Mouse (Mus musculus): ENCODE measurements around the gene Hmgb1. TPM values are rescaled to one million over a fixed set of nuclear protein-coding genes. Genes with fewer than 3 reads are reported as not detected.

Hmgb1 gene
- polyA plus RNA-seq, 1 experiment = 138 TPM

GRCm38 (mm10) chr5:149014600-149015268, 169.6 kb downstream of the Hmgb1 start:
- Histone ChIP-seq H3K4me1 (ENCODE audit: control insufficient read depth, insufficient read depth, low read length) (no peaks in the 10 kb centered on the region), H3K4me3 (ENCODE audit: insufficient read depth, low read length) (0 out of 2 replicates have a peak overlapping the region, but pooled peaks have one; percentile 49), H3K27ac (ENCODE audit: insufficient read depth, low read length) (no peak overlapping the region)
- no peak for TF ChIP-seq POLR2A (IDR thresholded peaks at IDR 0.05; ENCODE audit: low read depth, low read length)

DNA sequence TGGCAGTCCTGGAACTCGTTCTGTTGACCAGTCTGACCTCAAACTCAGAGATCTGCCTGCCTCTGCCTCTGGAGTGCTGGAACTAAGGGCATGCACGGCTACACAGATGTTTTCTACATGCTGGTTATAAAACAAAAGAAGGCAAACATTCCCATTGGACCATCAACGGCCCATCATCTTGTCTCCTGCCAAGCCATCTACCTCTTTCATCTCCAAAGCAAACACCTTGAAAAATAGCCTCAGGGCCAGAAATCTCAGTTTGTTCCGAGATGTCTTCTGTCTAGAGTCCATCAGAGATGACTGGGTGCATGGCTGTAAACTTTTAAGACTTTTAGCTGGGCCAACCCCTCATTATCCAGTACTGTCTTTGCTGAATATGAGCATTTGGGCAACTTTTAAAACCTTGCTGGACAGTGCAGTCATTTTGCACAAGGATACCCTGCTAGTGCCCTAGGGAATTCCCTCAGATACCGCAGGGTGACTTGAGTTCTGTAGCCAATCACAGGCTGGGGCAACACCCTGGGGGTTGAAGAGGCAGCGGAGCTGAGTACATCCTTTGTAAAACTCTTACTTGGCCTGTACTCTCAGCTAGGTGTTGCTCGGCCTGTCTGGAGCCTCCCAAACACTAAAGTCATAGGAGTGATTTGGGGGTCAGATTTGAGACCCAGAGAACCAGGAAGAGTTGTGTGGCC, 170.3 kb downstream of the Hmgb1 start:
- H3K27ac ChIP-seq (ENCODE audit: insufficient read depth, low read length) = no peak overlapping the region

DNA sequence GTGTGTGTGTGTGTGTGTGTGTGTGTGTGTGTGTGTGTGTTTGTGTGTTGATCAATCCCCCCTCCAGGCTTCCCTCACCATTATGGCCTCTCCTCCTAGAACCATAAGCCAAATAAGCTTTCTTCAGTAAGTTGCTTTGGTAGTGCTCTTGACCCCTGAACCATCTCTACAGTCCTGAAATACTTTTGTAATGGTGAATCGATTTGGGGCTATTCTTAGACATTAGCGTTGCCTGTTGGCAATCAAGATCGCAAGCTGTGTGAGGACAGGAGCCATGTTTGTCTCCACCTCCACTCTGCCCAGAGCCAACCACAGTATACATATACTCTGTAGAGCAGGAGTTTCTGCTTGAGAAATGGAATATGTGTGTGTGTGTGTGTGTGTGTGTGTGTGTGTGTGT, 175.2 kb downstream of the Hmgb1 start:
- Histone ChIP-seq H3K4me1 (ENCODE audit: control insufficient read depth, insufficient read depth, low read length) (peaks cover 6% of the 10 kb centered on the region), H3K4me3 (ENCODE audit: insufficient read depth, low read length) (no peak overlapping the region), H3K27ac (ENCODE audit: insufficient read depth, low read length) (no peak overlapping the region)
- TF ChIP-seq POLR2A (IDR thresholded peaks at IDR 0.05; ENCODE audit: low read depth, low read length) = no peak
- no peak for TF ChIP-seq CTCF (IDR thresholded peaks at IDR 0.05; ENCODE audit: borderline replicate concordance, insufficient read depth, low read length)

More for the DNA sequence above, 170.3 kb downstream of the Hmgb1 start:
- H3K4me1 ChIP-seq (ENCODE audit: control insufficient read depth, insufficient read depth, low read length) = no peaks in the 10 kb centered on the region
- H3K4me3 ChIP-seq (ENCODE audit: insufficient read depth, low read length) = no peak overlapping the region
- TF ChIP-seq POLR2A (IDR thresholded peaks at IDR 0.05; ENCODE audit: low read depth, low read length) (no peak), CTCF (IDR thresholded peaks at IDR 0.05; ENCODE audit: borderline replicate concordance, insufficient read depth, low read length) (no peak)

DNA sequence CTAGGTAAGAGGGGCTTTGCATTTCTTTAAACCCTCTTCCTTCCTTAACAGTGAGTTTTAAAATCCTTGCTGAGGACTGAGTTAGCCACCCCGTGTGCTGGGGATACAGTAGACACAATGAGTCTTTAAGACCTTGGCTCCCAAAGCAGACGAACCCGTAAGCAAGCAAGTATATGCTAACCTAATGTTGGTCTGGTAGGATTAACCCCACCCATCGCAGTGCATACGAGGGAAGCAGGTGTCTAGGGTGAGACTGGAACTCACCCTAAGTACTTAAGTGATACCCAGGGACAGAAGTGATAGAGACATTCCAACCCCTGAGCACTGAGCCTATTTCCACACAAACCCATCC, 177.0 kb downstream of the Hmgb1 start:
- peak overlapping the region; percentile 27 for H3K27ac ChIP-seq (ENCODE audit: insufficient read depth, low read length)
- no peak overlapping the region for H3K4me3 ChIP-seq (ENCODE audit: insufficient read depth, low read length)
- H3K4me1 ChIP-seq (ENCODE audit: control insufficient read depth, insufficient read depth, low read length) = peaks cover 6% of the 10 kb centered on the region
- TF ChIP-seq POLR2A (IDR thresholded peaks at IDR 0.05; ENCODE audit: low read depth, low read length) (no peak), CTCF (IDR thresholded peaks at IDR 0.05; ENCODE audit: borderline replicate concordance, insufficient read depth, low read length) (no peak)

DNA sequence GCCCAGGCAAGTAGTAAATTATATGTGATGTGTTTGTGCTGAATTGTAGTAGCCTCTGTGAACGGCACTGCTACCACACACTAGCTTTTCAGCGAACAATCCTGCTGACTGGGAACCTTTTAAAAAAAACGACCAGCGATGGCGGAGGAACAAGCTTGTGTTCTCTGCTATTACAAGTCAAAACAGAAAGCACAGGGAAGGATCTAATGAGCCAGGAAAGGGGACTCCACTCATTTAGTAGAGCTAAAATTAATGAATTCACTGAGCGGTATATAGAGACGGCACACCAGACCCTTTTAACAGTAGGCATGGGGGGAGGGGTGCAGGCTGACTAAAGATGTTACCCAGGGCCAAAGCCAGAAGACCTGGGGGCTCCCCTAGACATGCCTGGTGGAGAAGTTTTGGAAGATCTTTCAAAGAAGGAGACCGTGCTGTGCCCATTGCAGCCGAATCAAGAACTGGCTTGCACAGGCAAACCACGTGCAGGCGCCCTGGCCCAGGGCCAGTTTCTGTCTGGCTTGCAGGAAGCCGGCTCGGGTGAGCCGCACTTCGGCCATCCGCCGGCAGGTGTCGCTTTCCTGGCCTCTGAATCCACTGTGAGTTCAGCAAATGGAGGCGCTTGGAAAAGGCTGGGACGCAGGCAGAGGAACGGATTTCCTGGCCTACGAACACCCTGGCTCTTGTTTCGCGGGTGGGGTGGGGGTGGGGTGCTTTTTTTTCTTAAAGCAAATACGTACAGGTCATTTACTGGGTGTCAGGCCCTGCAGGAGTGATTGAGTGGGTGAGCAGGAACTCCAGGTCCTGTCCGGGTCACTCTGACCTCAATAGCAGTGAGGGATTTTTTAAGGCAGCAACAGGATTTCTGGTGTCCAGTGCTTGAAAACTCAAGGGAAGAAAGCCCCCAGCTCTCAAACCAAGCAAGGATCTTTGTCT, 177.7 kb downstream of the Hmgb1 start:
- no peak overlapping the region for H3K4me3 ChIP-seq (ENCODE audit: insufficient read depth, low read length)
- TF ChIP-seq POLR2A (IDR thresholded peaks at IDR 0.05; ENCODE audit: low read depth, low read length) = no peak; the same call in 1 of the 2 replicates
- TF ChIP-seq CTCF (IDR thresholded peaks at IDR 0.05; ENCODE audit: borderline replicate concordance, insufficient read depth, low read length) = peak; percentile 59

DNA sequence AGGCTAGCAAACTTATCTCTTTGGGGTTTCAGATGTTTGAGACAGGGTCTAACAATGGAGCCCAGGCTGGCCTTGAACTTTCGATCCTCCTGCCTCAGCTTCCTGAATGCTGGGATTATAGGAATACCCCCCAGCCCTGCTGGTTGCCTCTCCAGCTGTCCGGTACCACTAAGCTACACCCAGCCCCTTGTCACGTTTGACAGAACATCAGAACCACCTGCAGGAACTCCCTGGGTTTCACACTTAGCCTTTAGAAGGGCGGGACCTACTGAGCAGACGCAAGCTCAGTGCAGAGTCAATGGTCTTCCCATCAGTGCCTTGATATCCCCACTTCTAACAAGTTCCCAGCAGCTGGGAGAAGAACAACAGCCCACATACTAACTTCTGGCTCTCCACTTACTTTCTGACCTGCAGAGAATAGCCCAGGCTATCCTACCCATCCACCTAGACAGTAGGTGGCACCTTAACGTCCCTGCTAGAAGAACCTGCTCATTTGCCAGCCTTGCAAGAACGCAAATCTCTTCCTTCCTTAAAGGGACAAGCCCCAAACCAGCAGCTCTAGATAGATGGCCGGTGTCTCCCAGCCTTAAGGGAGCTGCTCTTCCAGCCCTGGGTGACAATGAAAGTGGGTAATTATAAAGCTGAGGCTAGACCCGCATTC, 178.5 kb downstream of the Hmgb1 start:
- H3K27ac ChIP-seq (ENCODE audit: insufficient read depth, low read length) = no peak overlapping the region
- H3K4me3 ChIP-seq (ENCODE audit: insufficient read depth, low read length) = no peak overlapping the region
- H3K4me1 ChIP-seq (ENCODE audit: control insufficient read depth, insufficient read depth, low read length) = peaks cover 6% of the 10 kb centered on the region
- TF ChIP-seq CTCF (IDR thresholded peaks at IDR 0.05; ENCODE audit: borderline replicate concordance, insufficient read depth, low read length) (no peak), POLR2A (IDR thresholded peaks at IDR 0.05; ENCODE audit: low read depth, low read length) (no peak)

More for the DNA sequence above, 177.7 kb downstream of the Hmgb1 start:
- peaks cover 6% of the 10 kb centered on the region for H3K4me1 ChIP-seq (ENCODE audit: control insufficient read depth, insufficient read depth, low read length)
- peak overlapping the region; percentile 27 for H3K27ac ChIP-seq (ENCODE audit: insufficient read depth, low read length)

GRCm38 (mm10) chr5:149005083-149005482, 179.2 kb downstream of the Hmgb1 start:
- TF ChIP-seq CTCF (IDR thresholded peaks at IDR 0.05; ENCODE audit: borderline replicate concordance, insufficient read depth, low read length) = no peak
- no peak for TF ChIP-seq POLR2A (IDR thresholded peaks at IDR 0.05; ENCODE audit: low read depth, low read length)
- Histone ChIP-seq H3K4me1 (ENCODE audit: control insufficient read depth, insufficient read depth, low read length) (peaks cover 6% of the 10 kb centered on the region), H3K4me3 (ENCODE audit: insufficient read depth, low read length) (no peak overlapping the region), H3K27ac (ENCODE audit: insufficient read depth, low read length) (no peak overlapping the region)

DNA sequence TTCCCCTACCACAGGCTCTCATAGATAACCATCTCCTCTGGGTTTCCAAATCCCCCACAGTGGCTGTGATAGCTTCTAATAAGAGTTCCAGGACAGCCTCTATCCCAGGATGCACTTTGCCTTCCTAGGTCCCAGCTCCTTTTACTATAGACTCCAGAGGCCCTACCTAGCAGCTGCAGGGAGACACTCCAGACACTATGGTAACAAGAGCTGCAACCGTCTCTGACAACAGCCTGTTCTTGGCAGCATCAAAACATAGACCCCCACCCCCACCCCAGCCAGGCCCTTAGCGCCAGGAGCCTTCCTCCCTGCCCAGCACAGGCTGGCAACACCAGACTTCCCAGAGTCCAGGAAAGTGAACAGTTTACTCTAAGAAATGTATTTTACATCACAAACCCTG, 181.2 kb downstream of the Hmgb1 start:
- Histone ChIP-seq H3K4me1 (ENCODE audit: control insufficient read depth, insufficient read depth, low read length) (peaks cover 6% of the 10 kb centered on the region), H3K4me3 (ENCODE audit: insufficient read depth, low read length) (no peak overlapping the region)
- no peak for TF ChIP-seq POLR2A (IDR thresholded peaks at IDR 0.05; ENCODE audit: low read depth, low read length)

GRCm38 (mm10) chr5:149002803-149003115, 181.5 kb downstream of the Hmgb1 start:
- H3K4me3 ChIP-seq (ENCODE audit: insufficient read depth, low read length) = no peak overlapping the region
- peaks cover 6% of the 10 kb centered on the region for H3K4me1 ChIP-seq (ENCODE audit: control insufficient read depth, insufficient read depth, low read length)
- TF ChIP-seq POLR2A (IDR thresholded peaks at IDR 0.05; ENCODE audit: low read depth, low read length) = no peak
- no peak overlapping the region for H3K27ac ChIP-seq (ENCODE audit: insufficient read depth, low read length)

More for the DNA sequence above, 181.2 kb downstream of the Hmgb1 start:
- no peak overlapping the region for H3K27ac ChIP-seq (ENCODE audit: insufficient read depth, low read length)
